Mouse (Mus musculus): Measurements from ENCODE around the gene Ctps.
"Not testable (repeated sequence)": the region's sequence is repeated elsewhere in the genome, so short reads cannot be mapped to it uniquely, and the experiment has no call there.

Ctps gene

DNA sequence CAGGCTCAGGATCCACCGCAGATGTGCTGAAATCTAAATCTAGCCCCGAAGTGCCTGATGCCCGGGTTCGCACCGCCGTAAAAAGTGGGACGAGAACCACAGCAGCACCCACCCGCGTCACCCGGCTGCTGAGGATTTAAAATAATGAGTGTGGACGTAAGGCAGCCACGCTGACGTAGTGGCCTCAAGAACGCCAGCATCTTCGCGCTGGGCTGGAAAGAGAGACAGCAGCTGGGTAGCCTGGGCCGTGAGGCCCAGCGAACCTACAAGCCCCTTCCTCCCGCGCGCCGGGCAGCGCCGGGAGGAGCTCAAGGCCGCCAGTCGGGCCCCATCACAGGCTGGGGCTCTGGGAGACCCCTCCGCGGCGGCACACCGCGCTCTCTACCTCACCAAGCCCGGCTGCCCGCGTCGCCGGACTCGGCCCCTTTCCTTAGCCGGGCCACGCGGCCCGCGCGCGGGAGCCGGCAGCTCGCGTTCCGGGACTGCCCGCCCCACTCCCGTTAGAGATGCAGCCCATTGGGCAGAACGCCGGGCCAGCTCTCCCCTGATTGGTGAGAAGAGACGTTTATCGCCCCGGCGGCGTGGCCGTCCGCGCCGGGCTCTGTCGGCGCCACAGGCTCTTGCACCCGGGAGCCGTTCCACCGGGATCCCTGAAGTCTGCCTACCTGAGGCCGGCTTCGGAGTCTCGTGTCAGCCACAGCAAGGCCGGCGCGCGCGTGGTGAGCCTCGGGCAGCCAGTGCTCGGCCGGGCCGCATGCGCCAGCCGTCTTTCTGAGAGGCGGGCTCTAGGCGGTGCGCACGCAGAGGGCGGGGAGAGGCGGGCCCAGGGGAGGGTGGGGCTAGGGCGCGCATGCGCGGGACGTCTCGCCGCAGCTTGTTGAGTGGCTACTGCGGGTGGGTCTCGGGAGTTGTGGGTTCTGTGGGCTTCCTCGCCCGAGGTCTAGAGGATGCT is at the start of gene Ctps:
Ctps (minus strand) TSS at position 791 of the 952 bp plus-strand sequence.
- peak; percentile 89 for DNase-seq (ENCODE audit: low read depth, low spot score)

DNA sequence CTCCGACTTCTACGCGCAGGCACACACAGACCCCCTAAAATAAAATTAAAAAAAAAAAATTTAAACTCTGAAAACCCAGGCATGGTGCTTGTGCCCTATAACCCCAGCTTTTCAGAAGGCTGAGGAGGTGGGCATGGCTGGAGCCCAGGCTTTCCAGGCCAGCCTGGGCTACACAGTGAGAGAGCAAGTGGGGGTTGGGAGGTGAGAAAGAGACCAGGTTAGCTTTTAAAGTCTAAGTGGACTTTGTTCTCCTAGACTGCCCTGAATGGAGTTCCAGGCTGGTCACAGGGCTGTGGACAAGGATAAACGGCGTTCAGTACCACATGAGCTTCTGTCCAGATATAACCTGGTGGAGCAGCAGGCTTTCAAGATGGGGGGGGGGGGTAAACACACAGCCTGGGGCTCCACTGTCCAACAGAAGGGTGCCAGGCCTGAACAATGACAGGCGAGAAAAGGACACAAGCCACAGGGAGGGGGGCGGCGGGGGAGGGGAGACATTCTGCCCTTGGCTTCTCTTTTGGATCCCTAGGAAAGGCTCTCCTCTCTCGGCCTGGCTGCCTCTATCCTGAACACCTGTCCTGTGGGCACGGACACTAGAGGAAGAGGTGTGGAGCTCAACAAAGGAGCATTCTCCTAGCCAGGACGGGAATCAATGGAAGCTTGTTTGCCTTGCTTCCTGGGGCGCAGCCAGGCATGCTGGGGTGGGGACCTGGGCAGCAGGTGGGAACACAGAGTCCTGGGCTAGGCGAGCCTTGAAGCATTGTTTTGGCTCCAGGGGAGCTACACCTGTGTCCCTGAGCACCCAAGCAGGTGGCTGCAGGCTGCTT is 46.3 kb upstream of the Ctps start:
- DNase-seq (ENCODE audit: low read depth, low spot score), result no peak

DNA sequence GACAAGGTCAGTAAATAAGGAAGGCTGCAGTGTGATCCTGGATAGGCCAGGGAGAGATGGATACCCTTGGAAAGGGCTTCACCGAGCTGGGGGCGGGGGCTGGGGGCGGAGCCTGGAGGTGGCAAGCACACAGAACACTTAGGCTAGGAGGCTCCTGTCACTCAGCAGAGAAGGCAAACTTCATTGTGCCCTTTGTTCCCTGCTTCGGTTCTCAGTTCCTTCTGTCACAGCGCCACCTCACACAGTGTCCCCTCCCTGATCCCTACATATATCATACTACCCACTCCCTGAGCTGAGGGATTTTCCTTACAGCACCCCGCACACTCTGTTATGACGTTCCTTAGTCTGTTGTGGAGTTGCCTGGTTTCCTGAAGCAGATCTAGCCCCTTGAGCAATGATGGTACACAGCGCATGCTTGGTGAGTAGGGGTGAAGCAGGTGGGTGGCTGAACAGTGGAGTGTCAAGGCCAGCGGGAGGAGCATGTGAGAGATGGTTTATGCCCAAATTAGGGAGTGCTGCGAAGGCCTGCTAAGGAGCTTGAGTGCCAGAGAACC is 45.5 kb upstream of the Ctps start:
- no peak for DNase-seq (ENCODE audit: low read depth, low spot score)

DNA sequence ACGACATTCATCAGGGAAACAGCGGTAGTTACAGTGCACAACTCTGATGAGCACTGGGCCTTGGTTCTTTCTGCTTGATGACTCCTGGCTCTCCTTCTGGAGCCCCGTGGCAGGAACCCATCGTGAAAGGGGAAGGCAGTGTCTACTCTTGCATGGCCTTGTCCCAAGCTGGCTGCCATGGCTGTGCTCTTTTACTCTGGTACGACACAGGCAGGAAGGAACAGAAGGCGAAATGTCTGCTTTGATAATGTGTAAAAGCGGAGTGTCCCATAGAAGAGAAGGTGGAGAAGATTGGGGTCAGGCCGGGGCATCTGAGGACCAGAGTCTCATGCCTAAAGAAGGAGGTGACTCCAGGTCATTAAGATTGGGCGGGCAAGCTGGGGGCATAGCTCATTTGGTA is 44.6 kb upstream of the Ctps start:
- DNase-seq (ENCODE audit: low read depth, low spot score), result no peak

DNA sequence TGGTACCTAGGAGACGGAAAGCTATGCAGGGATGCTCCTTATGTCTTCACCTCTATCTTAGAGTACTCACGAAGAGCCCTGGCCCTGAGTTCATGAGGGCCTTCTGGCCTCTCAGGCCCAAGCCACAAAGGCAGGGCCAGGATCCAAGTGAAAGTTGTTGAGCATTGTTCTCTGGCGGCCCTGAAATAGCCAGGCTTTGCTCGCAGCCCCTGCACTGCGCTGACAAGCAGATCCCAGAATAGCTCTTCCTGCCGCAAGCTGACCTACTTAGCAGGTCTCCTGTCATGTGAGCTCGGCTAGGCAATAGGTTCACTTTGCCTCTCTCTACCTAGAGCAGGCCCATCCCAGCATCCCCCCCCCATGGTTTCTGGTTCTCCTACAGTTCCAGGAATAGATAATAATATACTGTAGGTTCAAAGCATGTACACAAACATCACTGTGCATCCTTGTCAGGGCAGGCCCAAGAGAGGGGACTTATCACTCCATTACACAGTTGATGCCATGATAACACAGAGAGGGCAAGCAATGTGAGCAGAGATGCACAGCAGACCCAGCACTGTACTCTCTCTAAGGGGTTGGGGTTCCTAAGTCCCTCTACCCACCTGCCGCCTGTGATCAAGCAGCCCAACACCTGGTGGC is 43.7 kb upstream of the Ctps start:
- no peak for DNase-seq (ENCODE audit: low read depth, low spot score)

DNA sequence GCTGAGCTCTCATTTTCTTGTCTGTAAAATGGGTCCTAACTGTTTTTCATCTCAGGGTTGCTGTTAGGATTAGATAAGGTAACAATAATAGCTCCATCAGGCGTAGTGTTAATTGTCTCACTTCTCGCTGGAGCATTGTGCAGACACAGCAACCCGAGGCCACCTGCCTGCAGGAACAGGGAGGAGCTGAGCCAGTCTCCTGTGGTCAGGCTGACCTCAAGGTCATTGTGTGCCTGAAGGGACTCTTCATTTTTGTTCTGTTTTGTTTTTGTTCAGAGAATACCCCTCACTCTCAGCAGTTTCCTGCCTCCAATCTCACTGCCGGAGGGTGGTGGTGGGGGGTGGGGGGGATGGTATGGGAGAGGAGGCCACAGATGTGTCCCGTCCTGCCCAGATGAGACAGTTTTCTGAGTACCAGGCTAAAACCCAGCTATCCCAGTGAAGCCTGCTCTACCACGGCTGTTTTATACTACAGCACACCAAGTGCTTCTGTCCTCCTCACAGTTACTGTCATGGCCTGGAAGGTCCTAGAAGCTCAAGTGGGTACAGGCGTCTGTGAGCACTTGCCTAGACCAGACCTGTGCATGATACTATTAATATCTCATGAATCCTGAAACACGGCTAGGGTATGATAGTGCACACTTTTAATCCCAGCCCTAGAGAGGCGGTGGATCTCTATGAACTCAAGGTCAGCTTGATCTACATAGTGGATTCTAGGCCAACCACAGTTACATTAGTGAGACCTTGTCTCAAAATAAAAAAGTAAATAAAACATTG is 42.4 kb upstream of the Ctps start:
- no peak for DNase-seq (ENCODE audit: low read depth, low spot score)

DNA sequence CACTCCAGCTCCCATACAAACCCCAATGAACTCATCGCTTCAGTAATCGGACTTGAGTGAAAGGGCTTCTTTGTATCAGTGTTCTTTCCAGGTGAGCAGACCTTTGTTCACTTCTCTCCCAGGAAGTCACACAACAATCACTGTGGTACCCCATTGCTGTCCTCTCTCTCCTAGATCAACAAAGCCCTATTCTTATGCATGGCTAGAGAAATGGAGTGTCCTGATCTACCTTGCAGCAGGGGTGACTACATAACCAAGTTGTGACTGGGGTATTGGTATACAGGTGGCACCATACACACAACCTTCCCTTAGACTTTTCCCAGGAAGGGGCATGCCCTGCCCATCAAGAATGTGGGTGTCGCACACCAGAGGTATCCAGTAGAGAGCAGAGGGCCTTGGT is 40.9 kb upstream of the Ctps start:
- no peak for DNase-seq (ENCODE audit: low read depth, low spot score)

DNA sequence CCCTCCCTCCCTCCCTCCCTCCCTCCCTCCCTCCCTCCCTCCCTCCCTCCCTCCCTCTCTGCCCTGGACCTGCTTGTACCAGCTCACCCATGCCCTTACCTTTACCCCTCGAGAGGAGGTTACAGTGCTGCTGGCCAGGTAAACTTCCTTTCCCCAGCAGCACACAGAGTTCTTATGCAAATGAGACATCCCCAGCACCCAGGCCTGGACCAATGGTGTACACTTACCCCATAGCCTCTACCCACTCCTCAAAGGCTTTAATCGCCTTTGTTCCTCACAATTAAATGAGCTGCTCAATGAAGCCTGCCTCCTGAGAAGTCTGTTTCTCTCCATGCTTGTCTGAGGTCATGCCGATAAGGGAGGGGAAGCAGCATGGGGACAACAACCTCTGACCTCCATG is 36.9 kb upstream of the Ctps start:
- no peak for DNase-seq (ENCODE audit: low read depth, low spot score)

DNA sequence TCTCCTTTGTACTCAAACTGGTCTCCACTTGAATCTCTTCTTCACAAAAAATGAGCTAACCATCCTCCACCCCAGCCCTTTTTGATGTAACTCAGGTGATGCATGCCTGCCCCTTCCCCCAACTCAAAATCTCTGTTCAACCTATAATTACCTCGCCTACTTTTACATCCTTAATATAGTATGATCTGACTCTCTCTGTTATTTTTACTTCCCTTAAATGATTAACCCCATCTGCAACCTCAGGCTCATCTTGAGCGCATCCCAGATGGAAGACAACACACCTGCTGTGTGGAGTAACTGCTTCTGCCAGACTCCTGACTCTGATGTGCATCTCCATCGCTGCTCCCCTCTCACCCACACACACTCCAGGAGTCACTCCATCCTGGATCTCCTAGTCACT is 32.6 kb upstream of the Ctps start:
- DNase-seq (ENCODE audit: low read depth, low spot score), result no peak

DNA sequence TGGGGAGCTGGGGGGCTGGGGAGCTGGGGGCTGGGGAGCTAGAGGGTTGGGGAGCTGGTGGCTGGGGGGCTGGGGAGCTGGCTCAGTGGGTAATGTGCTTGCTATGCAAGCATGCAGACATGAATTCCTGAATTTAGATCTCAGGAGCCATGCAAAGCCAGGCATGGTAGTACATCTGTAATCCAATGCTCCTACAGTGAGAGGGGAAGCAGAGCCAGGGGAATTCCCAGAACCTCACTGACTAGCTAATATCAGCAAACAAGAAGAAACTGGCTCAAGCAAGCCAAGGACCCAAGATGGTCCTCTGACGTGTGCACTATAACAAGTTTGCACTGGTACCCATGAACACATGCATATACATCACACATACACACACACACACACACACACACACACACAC is 31.7 kb upstream of the Ctps start:
- DNase-seq (ENCODE audit: low read depth, low spot score), result no peak

DNA sequence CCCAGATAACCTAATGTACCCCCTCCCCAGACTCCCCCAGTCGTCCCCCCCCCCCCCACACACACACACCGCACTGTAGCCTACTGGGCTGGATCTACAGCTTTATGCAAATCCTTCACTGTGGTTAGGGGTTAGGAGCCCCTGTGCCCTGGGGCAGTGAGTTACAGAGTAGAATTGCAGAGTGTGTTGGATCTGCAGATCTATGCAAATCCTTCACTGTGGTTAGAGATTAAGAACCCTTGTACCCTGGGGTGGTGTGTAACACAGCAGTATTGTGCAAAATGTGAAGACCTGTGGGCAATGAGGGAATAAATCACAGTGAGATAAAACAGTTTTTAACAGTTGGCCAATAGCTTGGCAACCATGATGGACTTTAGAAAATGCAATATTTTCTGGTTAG is 28.8 kb upstream of the Ctps start:
- DNase-seq (ENCODE audit: low read depth, low spot score), result no peak

DNA sequence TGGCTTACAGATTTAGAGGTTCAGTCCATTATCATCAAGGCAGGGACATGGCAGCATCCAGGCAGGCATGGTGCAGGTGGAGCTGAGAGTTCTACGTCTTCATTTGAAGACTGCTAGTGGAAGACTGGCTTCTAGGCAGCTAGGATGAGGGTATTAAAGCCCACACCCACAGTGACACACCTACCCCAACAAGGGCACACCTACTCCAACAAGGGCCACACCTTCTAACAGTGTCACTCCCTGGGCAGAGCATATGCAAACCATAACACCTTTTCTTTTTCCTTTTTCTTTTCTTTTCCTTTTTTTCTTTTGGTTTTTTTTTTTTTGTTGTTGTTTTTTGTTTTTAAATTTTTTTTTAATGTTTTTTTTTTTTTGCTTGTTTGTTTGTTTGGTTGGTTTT is 26.1 kb upstream of the Ctps start:
- not testable (repeated sequence) for DNase-seq (ENCODE audit: low read depth, low spot score)

DNA sequence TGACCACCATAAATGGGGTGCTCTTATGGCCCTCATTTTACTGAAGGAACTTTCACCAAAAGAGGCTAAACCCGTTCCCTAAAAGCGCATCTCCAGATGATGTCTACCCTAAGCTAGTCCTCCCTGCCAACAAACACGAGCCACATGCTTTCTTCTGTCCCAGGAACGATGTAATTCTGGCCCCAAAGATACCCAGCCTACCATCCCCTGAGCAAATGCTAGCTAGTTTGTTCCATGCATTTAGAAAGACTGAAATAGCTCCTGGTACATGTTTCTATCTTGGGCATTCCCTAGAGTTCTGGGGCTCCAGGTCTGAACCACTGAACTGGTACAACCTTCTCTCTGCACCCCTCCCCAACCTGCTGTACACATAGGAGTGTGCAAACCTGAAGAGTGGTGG is 20.9 kb upstream of the Ctps start:
- DNase-seq (ENCODE audit: low read depth, low spot score), result no peak

DNA sequence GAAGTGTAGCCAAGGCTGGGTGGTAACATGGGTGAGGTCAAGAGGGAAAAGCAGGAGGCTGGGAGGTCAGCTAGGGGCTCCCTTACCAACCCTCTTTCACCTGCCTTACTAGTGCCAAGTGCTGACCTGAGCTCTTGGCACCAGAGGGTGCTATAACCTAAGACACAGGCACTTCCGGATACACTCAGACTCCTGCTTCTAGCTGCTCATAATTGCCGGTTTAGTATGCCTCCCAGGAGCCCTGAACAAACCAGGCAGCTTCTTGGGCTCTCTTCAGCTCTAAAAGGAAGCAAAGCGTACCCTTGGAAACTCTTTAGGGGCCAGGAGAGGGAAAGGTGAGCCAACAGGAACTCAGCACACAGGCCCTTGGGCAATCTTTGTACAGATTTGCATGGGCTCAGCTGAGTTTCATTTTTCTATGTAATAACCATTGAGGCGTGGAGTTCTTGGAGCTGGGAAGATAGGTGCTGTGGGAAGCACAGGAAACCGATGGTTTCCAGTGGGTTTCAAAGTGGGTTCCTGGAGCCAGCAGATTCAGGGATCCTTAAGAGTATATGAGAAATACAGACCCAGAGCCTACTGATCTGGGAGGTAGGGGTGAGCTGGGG is 19.8 kb upstream of the Ctps start:
- DNase-seq (ENCODE audit: low read depth, low spot score), result peak; percentile 58

DNA sequence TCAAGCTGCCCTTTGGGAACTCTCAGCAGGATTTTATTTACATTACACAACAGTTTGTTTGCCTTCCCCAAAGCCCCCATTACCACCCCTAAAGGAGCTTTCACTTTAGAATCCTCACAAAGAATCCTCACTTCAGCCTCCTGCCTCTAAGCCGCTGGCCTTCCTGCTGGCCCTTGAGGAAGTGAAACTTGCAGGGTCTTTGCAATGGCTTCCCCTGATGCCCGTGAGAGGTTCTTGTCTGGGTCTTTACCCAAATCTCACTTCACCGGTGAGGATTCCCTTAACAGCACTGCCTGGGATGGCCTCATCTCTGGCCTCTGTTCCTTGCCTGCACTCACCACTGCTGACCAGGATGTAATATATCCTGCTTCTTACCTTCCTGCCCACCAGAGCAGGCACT is 19.0 kb upstream of the Ctps start:
- DNase-seq (ENCODE audit: low read depth, low spot score), result no peak

DNA sequence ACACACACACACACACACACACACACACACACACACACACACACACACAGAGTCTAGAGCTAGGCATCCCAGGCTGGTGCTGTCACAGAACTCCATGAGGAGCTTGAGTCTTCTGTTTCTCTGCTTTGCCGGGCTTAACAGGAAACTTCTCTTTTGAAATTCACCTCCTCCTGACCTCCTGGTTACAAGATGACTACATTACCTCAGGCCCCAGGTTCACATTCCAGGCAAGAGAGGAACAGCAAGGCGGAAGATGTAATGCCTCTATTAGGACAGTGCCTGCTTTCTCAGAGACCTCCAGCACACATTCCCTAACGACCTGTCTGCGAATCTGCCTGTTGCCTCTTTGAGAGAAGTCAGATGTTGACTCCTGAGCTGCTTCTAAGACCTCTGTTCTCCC is 18.4 kb upstream of the Ctps start, which contains the start of gene Gm8439:
Gm8439 (plus strand) TSS at position 301 of the 400 bp plus-strand sequence.
- DNase-seq (ENCODE audit: low read depth, low spot score), result no peak

DNA sequence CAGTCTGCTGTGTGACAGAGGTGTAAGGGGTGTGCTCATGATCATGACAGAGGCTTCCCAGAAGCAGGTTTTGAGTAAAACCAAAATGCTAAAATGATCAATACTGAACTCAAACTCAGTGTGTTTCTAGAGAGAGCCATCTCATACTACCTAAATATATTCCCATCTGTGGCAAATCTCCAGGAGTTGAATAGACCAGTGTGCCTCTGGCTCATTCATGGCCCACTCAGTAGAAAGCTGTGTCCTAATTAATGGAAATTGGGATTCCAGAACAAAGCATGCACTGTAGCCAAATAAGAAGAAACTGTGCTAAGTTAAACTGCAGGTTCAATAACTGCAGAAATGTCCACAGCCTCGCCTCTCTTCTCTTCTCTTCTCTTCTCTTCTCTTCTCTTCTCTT is 16.9 kb upstream of the Ctps start:
- DNase-seq (ENCODE audit: low read depth, low spot score), result no peak

DNA sequence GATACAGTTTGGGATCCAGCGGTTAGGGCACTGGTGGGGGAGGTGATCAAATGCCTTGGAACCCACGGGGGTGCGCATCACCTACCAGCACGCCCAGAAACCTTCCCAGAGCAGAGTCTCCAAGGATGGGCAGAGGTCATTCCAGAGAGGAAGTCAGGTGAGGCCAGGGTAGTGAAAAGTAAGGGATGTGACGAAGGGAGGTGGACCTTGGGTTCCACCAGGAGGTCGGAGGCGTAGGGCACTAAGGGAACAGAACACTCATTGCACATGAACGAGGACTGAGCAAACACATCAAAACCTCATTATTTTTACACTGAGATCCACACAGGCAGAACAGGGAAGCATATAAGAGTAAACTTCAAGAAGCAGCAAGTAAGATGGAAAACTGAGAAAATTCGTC is 11.6 kb upstream of the Ctps start:
- DNase-seq (ENCODE audit: low read depth, low spot score), result no peak

DNA sequence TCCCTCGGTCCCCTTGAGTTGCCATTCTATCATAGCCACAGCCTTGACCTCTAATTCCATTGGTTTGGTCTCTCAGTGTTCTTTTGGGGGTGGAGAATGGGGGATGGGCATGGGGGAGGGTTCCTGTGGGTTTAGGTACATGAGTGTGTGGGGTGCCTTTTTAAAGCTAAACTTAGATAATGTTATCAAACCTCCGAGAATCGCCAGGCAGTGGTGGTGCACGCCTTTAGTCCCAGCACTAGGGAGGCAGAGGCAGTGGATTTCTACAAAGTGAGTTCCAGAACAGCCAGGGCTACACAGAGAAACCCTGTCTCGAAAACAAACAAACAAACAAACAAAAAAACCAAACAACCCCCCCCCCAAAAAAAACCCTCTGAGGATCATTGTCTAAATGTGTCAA is 10.8 kb upstream of the Ctps start:
- no peak for DNase-seq (ENCODE audit: low read depth, low spot score)

DNA sequence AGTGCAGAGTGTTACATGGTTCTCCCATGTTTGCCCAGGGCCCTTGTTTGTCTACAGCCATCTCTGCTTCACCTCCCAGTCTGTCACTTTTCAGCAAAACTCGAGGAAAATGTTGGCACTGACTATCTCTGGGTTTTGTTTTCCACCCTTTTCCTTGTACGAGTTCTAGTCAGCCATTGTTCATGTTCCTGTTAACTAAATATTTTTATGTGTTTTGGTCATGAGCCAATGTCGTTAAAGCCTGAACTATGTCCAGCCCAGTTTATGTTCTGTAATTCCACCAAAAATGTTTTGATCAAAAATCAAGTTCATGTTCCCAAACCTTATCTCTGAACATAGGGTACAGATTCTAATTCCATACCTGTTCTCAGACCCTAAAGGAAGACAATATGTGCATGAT is 1.6 kb upstream of the Ctps start:
- DNase-seq (ENCODE audit: low read depth, low spot score), result no peak

DNA sequence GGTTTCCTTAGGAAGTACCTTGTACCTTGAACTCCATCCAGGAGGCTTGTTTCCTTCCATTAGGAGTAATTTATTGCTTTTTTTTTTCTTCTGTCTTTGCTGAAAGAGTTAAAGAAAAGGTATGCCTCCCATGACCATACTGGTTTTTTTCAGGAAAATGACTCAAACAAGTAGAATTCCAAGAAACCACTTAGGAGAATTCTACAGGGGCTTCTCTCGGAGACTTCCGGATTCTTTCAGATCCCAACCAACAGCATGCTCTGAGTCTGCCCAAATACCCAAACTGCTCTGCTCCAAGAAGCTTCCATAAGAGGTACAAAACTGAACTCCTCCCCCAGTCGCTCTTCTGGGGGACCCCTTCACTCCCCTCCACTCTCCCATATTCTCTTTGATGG is 991 bp upstream of the Ctps start:
- no peak for DNase-seq (ENCODE audit: low read depth, low spot score)

Data from brain, embryonic 18.5 days (tissue).